Mouse (Mus musculus): Measurements from ENCODE around the gene Zzef1. TPM values are rescaled to one million over a fixed set of nuclear protein-coding genes. Genes with fewer than 3 reads are reported as not detected.
A peak's percentile ranks its signal among the peaks of the same experiment; 100 is the strongest.
"Not testable (repeated sequence)": the region's sequence is repeated elsewhere in the genome, so short reads cannot be mapped to it uniquely, and the experiment has no call there.

Zzef1 gene
- 31.7 and 35.2 TPM in 2 replicates for total RNA-seq (2015; ENCODE audit: low replicate concordance)
- 35.3 and 54.3 TPM in 2 replicates for total RNA-seq (2017; ENCODE audit: low replicate concordance)

DNA sequence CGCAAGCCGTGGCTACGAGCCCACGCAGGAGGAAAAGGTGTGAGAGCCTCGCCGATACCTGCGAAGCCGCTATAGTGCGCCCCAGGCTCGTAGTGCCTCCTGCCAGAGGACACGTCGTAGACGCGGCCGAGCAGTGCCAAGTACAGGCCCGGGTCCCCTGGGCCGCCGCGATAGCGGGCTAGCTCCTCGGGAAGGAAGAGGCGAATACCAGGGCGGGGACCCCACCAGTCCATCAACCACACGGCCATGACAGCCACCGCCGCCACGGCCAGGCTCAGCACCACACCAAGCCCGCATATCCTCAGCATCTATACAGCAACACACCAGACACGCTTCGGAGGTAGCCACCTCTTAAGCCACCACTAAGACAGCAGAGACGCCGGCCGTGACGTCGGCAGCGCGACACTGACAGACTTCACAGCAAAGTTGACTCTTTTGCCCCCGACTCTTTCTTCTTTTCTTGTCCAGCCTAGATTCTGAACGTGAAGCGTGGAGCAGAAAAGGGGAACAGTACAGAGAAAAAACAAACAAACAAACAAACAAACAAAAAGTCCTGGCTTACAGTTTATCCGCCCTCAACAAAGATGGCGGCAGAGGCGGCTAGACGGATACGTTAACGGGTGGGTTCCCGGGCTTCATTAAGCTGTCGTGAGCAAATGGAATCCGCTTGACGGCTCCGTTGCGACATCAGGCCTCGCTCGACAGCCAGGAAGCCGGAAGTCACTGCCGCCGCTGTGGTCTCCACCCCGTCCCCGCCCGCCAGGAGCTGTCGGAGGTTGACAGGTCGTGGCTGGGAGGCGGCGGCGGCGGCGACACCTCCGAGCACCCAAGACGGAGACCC is at the start of gene Zzef1, which contains the start of gene Cyb5d2:
Zzef1 (plus strand) TSS at position 772 of the 841 bp plus-strand sequence.
Cyb5d2 (minus strand) TSS at position 688 of the 841 bp plus-strand sequence.
- peak; percentile 91 for ATAC-seq (replicated peaks; ENCODE audit: low FRiP score, poor library complexity, severe bottlenecking)

DNA sequence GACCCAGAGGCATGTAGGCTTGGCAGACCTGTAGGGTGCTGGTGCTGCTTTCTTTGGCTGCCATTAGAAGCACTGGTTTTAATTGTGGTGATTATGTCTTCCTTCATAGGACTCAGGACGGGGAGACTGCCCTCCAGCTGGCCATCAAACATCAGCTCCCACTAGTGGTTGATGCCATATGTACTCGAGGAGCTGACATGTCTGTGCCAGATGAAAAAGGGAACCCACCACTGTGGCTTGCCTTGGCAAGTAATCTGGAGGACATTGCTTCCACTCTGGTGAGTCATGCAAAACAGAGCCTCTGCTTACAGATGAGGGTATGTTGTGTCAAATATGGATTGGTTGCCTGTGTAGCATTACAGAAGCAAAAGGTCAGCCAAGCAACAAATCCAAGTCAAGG is 44.1 kb upstream of the Zzef1 start:
- no peak for ATAC-seq (replicated peaks; ENCODE audit: low FRiP score, poor library complexity, severe bottlenecking)

DNA sequence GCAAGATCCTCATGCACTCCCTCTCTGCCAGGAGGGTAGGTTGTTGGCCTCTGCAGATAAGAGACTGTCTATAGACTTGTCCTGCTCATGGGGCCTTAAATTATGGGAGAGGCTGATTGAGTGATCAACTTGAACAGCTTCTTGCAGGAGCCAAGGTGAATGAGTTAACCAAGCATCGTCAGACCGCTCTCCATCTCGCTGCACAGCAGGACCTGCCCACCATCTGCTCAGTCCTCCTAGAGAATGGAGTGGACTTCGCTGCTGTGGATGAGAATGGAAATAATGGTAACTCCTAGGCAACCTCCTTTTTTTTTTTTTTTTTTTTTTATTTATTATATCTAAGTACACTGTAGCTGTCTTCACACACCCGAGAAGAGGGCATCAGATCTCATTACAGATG is 37.7 kb upstream of the Zzef1 start:
- no peak for ATAC-seq (replicated peaks; ENCODE audit: low FRiP score, poor library complexity, severe bottlenecking)

DNA sequence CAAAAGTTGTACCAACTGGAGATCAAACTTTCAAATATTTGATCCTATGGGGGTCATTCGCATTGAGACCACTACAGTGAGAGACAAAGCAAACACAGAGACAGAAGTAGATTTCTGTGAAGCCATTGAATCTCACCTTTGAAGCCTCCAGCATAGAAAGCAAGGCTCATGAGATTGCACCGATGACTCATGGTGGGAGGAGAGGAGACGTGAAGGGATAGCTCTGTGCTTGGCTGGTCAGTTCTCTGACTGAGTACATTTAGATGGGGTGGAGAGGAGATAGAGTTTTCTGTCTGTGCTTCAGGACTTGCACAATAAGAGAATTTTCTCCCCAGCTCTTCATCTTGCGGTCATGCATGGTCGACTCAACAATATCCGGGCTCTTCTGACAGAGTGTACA is 36.4 kb upstream of the Zzef1 start:
- ATAC-seq (replicated peaks; ENCODE audit: low FRiP score, poor library complexity, severe bottlenecking), result no peak

DNA sequence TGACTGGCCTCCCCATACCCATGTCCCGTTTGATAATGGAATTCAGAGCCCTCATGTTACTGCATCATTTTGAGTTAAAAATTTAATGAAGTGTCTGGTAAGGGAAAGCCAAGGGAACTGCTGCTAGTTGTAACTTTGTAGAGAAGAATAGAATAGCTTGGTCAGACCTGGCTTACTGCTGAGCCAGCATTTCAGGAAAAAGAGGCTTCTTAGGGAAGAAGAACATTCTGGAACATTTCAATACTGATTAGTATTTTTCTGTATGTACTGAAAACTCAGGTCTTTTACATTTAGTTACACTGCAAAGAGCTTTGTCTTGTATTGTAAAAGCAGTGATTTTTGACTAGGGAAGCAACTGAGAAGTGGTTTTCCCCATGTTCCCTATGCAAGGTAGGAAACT is 35.2 kb upstream of the Zzef1 start:
- ATAC-seq (replicated peaks; ENCODE audit: low FRiP score, poor library complexity, severe bottlenecking), result no peak

DNA sequence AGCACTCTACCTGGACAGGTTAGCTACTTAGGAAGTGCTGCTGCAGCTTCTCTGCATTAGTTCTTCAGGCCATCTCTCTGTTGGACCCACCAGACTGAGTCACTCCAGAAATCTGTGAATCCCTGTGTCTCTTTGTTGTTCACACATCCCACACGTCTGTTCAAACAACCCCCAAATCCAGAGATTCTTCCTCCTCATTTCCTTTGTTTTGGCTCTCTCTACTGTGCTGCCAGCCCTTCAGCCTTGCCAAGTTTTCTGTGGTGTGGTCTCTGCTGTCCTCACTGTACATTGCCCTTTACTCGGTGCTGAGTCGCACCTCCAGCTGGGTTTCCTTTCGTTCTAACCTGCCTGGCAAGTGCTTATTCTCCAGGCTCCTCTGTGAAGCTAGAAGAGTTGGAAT is 31.8 kb upstream of the Zzef1 start:
- no peak for ATAC-seq (replicated peaks; ENCODE audit: low FRiP score, poor library complexity, severe bottlenecking)

DNA sequence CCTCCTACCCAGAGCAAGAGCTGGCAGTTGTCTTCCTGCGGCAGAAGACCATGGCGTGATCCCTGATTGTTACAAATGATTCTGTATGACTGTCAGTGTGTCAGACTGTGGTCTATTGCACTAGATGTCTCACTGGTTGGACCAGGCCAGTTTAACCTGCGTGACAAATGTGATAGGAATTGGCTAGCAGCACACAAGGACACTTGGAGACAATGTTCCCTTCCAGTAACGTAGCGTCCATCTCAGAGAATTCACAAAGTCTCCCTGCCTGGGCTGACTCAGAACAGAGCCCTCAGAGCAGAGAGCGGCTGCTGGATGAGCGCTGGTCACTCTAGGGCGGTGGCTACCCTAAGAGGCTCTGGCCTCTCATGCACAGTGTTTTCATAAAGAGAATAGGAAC is 28.3 kb upstream of the Zzef1 start:
- ATAC-seq (replicated peaks; ENCODE audit: low FRiP score, poor library complexity, severe bottlenecking), result no peak

DNA sequence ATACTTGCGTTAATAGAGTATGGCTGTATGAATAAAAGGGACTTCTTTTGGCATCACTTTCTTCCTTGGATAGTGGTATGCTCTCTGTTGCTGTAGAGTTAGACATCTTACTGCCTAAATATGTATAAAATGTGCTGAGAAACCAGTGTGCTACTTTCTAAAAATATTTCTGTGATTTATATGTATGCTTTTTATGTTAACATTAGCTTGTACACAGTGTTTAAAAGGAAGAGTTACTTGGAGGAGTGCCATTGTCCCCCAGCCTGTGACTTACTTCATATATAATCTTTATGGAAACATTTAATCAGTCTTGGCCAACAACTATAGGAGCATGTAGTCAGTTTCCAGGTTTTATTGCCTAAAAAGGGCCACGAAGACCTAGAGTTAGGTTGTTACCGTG is 27.0 kb upstream of the Zzef1 start:
- ATAC-seq (replicated peaks; ENCODE audit: low FRiP score, poor library complexity, severe bottlenecking), result no peak

DNA sequence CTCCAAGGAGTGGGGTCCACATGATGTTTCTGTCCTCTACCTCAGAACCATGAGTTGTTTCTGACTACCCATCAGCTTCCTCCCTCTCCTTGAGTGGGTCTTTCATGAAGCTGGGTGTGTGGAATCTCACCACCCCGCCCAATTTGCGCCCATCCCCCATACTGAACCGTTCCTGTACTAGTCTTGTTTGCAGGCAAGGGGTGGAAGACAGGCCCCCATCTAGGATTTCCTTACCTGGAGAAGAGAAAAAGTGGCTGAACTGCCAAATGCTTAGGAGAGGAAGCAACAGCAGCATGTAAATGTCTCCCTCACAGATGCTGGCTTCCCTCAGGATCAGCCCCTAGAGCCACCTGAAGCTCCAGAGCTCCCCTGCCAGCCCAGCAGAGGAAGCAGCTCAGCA is 25.7 kb upstream of the Zzef1 start:
- ATAC-seq (replicated peaks; ENCODE audit: low FRiP score, poor library complexity, severe bottlenecking), result no peak

DNA sequence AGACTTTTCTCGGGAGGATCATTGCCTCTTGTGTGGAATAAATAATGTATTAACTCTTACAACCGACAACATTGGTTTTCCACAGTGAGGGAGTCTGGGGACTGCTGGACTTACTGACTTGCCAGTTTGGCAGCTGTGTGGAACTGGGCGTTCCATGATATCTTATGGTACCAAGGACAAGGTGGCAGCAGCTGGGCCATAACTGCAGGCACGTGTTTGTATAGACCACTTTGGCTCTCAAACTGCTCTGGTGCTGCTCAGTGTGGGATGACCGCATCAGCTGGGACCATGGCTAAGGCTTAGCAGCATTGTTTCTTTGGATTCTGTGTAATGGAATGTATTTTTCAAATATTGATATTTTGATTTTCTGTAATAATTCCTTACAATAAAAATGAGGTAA is 25.2 kb upstream of the Zzef1 start:
- ATAC-seq (replicated peaks; ENCODE audit: low FRiP score, poor library complexity, severe bottlenecking), result no peak

DNA sequence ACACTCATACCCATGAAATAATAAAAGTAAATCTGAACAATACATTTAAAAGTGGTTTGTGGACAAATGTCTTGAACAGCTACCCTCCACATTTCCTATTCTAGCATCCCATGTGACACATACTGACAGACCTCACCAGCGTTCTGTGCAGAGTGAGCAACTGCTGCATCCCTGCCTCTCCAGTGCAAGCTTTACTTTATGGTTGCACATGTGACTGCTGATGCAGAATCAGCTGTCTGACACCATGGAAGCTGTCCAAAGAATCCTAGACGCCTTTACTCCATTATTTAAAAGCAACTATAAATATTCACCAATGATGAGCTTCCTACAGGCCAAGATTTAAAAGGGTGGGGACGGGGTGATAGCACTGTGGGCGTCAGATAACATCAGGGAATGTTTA is 24.6 kb upstream of the Zzef1 start:
- no peak for ATAC-seq (replicated peaks; ENCODE audit: low FRiP score, poor library complexity, severe bottlenecking)

DNA sequence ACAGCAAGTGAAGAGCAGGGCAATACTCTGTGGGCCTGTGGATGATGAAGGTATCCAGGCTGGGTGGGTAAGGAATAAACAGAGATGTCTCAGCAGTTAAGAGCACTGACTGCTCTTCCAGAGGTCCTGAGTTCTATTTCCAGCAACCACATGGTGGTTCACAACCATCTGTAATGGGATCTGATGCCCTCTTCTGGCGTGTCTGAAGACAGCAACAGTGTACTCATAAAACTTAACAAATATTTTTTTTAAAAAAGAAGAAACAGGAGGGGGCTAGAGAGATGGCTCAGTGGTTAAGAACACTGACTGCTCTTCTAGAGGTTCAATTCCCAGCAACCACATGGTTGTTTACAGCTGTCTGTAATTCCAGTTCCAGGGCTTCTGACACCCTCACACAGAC is 23.4 kb upstream of the Zzef1 start:
- ATAC-seq (replicated peaks; ENCODE audit: low FRiP score, poor library complexity, severe bottlenecking), result not testable (repeated sequence)

DNA sequence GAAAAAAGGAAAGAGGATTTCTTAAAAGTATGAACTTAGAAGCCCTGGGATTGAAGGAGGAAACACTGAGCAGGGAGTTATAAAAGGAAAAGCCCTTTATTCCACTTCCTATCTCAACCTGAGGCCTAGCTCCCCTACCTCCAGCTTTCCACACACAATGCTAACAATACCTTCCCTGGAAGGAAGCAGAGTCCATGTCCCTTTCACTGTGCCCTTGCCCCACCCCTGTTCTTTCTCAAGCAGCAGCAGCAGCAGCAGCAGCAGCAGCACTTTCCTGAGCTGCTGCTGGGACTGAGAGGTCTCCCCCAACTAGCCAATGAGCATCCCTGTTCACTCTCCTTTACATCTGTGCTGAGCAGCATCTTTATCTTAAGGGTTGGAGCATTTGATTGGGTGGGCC is 17.1 kb upstream of the Zzef1 start:
- ATAC-seq (replicated peaks; ENCODE audit: low FRiP score, poor library complexity, severe bottlenecking), result no peak

DNA sequence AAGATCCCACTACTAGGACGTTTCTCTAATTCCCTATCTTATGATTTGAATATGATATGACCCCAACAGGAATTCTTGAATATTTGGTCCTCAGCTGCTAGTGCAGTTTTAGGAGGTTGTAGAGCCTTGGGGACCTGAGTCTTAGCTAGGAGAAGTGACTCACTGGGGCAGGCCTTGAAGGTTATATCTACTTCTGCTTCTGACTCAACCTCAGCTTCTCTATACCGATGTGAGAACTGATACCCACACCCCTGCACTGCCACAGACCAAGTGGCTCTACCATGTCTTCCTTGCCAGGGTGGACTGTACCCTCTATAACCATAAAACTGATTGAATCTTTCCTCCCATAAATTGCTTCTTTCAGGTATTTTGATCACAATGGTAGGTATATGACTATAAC is 13.9 kb upstream of the Zzef1 start:
- no peak for ATAC-seq (replicated peaks; ENCODE audit: low FRiP score, poor library complexity, severe bottlenecking)

DNA sequence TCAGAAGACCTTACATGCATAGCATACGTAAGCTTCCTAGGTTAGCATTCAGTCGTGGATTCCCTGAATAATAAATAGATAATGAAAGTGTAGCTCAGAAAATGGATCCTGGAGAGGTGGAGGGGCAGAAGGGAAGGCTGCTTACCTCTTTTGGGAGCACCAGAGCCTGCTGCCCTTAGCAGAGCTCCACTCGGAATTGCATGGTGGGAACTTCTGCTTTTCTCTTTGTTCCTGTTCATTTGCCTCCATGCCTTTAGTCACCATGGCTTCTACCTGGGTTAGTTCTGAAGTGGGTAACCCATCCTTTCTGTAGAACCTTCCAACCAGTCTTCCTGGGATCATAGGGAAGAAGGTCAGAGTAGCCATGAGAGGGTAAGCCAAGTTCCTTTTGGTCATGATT is 13.5 kb upstream of the Zzef1 start:
- ATAC-seq (replicated peaks; ENCODE audit: low FRiP score, poor library complexity, severe bottlenecking), result no peak

DNA sequence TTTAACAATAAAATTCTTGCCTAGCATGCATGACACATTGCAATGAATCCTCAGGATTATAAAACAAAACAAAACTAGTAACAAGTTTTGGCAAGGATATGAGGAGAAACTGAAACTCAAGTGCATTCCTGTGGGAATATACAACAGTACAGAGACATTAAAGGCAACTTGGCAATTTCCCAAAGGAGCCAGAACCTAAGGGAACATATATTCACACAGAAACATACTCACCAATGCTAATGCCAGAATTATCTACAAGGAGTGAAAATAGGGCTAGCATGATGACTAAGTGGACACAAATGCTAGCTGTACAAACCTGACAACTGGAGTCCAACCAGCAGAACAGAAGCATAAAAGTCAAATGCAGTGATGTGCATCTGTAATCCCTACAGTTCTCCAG is 4.0 kb upstream of the Zzef1 start:
- no peak for ATAC-seq (replicated peaks; ENCODE audit: low FRiP score, poor library complexity, severe bottlenecking)

DNA sequence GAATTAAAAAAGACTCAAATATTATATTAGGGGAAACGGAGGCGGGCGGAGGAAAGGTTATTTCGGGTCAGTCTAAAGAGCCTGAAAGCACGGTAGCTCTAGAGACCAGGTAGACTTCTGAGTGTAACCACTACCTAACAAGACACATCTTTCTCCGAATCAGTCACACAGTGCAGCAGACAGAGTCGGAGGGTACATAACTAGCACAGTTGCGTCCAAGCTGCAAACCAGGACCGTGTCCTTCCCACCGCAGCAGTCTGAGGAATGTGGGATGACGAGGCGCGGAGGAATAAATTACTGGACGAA is 924 bp upstream of the Zzef1 start:
- ATAC-seq (replicated peaks; ENCODE audit: low FRiP score, poor library complexity, severe bottlenecking), result no peak

DNA sequence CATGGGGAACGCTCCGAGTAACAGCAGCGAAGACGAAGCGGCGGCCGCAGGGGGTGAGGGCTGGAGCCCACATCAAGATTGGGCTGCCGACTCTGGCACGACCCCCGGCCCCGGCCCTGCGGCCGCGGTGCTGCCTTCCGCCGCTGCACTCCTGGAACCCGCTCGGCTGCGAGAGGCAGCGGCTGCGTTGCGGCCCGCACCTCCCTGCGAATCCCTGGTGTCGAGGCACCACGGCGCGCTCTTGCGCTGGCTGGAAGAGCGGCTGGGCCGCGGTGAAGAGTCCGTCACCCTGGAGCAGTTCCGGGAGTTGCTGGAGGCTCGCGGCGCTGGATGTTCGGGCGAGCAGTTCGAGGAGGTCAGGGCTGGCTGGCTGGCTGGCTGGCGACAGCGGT is 266 bp downstream of the Zzef1 start:
- ATAC-seq (replicated peaks; ENCODE audit: low FRiP score, poor library complexity, severe bottlenecking), result peak; percentile 23

DNA sequence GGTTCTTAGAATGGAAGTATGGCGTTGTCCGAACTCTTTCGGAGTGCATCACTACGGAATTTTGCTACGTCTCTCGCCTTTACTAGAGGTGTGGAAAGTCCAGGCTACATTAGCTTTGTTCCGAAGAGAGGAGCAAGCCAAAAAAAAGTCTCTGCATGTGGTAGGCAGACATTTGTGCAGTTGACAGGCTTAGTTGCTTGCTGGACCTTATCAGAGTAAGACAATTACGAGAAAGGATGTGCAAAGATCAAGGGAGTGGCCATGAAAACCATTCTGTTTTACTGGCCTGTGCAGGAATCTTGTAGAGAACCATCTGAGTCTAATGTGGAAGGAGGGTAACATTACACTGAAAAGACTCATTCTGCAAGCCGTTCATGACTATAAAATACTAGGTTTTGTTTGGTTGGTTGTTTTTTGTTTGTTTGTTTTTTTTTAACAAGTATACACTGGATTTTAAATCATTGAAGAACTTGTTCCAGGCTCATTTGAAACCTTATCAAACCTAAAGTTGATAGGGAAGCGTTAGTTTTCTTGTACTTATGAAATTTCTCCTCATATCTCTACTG is 830 bp downstream of the Zzef1 start:
- ATAC-seq (replicated peaks; ENCODE audit: low FRiP score, poor library complexity, severe bottlenecking), result no peak; the same call in 1 of the 2 replicates

DNA sequence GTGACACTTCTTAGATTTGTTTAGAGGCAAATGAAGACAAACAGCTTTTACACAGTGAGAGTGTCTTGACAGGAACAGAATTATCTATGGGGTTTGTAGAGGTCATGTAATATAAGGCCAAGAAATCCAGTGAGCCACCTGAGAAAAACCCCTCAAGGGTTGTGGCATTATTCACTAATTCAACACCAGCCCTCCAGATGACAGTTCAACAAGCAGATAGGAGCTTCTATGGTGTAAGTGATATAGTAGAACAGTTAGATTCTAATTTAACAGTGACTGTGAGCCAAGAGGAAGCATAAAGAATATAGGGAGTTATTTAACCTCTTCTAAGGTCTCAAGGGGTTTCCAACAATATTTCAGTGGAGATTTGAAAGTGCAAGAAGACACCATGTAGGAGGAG is 2.1 kb downstream of the Zzef1 start:
- no peak for ATAC-seq (replicated peaks; ENCODE audit: low FRiP score, poor library complexity, severe bottlenecking)

DNA sequence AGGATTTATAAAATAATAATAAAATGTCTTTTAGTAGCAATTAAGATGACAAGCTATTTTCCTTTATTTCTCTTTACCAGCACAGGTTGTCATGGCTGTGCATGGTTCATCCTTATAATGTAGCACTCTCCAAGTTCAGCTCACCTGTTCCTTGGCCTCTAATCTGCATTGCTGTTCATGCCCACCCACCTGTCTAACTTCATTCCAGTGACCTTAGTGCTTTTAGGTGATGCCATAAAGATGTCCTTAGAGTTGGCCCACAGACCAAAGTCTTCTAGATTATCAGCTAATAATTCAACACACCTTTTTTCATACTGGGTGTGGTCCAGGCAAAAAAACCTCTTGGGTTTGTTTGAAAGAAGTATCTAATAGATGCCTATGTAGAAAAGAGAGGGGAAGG is 5.2 kb downstream of the Zzef1 start:
- ATAC-seq (replicated peaks; ENCODE audit: low FRiP score, poor library complexity, severe bottlenecking), result no peak

DNA sequence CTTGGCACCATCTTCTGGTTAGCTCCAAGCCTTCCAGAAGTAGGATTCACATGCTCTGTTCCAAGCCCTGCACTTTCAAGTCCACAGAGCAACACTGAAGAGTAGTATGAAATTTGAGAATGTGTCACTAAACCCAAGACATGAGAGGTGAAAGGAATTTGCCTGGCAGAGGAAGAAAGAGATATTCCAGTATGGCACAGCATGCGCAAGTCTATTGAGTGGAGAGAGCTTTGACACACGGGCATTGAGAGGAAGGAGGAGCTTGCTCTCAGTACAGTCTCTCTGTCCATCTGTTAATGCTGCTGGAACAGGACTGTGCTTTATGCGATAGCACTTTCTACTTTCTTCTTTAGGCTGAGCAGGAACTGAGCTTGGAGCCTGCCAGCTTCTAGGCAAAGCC is 7.0 kb downstream of the Zzef1 start:
- ATAC-seq (replicated peaks; ENCODE audit: low FRiP score, poor library complexity, severe bottlenecking), result no peak
